In genomic region chr1:89192536-89193220, GRCm38 (mm10) we compare ENCODE assay signal across 9 mouse cellular contexts.
DNase-seq lines count a peak whose midpoint lies in the region; ATAC-seq and TF ChIP-seq lines count a peak whose summit lies in the region.
"Had no signal": no experiment of that assay in that cellular context is flagged by ENCODE, and none has a peak within 500 bp of the region (broad histone marks: within the 10 kb centered on the region; RNA-seq: fewer than 3 reads in every experiment).

No protein-coding gene starts in this region.

- no peak overlapping the region for H3K4me2 ChIP-seq in liver, embryonic 11.5 days
- no peak overlapping the region for H3K4me2 ChIP-seq in limb, embryonic 11.5 days (ENCODE audit: low read depth, severe bottlenecking)
- H3K4me2 ChIP-seq: neural tube, embryonic 12.5 days had no signal

- DNase-seq in cerebellum, adult 18-20 months: peak; percentile 17 to 39
- DNase-seq in cerebellum, adult 11-12 months: no peak
- peak; percentile 25 for DNase-seq in liver, adult 2 months (ENCODE audit: extremely low read depth, low read depth, low spot score)
- no peak for DNase-seq in liver, embryonic 11.5 days (ENCODE audit: low spot score)
- peak; percentile 82 for DNase-seq in limb, embryonic 11.5 days (ENCODE audit: low spot score)
- peak; percentile 38 for DNase-seq in thymus, postnatal 14 days
- DNase-seq in frontal cortex, postnatal 14 days (ENCODE audit: low spot score in 2 of 2): no peak

- H3K36me3 ChIP-seq in liver, adult 2 months (ENCODE audit: control insufficient read depth, insufficient read depth, low read length): no peaks in the 10 kb centered on the region
- H3K36me3 ChIP-seq in liver, embryonic 11.5 days (ENCODE audit: control insufficient read depth, insufficient read depth, low read length): no peaks in the 10 kb centered on the region
- H3K36me3 ChIP-seq in limb, embryonic 11.5 days (ENCODE audit: control insufficient read depth, insufficient read depth, low read length): no peaks in the 10 kb centered on the region
- H3K36me3 ChIP-seq: neural tube, embryonic 12.5 days had no signal

- peak; percentile 78 for TF ChIP-seq CTCF in liver, adult 2 months (IDR thresholded peaks at IDR 0.05; ENCODE audit: low read depth, low read length)
- peak; percentile 52 for TF ChIP-seq CTCF in cortical plate, adult 2 months (IDR thresholded peaks at IDR 0.05; ENCODE audit: extremely low read depth, insufficient read depth, low read length)

- no peaks in the 10 kb centered on the region for H3K9me3 ChIP-seq in liver, embryonic 11.5 days (ENCODE audit: control insufficient read depth, low read length)
- H3K9me3 ChIP-seq in limb, embryonic 11.5 days (ENCODE audit: control insufficient read depth, low read length): no peaks in the 10 kb centered on the region
- H3K9me3 ChIP-seq: neural tube, embryonic 12.5 days had no signal

- H3K4me1 ChIP-seq in liver, adult 2 months (ENCODE audit: control insufficient read depth, insufficient read depth, low read length): no peaks in the 10 kb centered on the region
- H3K4me1 ChIP-seq in liver, embryonic 11.5 days (replicated peaks; ENCODE audit: control insufficient read depth, insufficient read depth, low read length): no peaks in the 10 kb centered on the region; the same call in 1 of the 2 replicates
- H3K4me1 ChIP-seq in cortical plate, adult 2 months (ENCODE audit: control insufficient read depth, insufficient read depth, low read length): no peaks in the 10 kb centered on the region
- no peaks in the 10 kb centered on the region for H3K4me1 ChIP-seq in limb, embryonic 11.5 days (ENCODE audit: control insufficient read depth, insufficient read depth, low read length)
- H3K4me1 ChIP-seq: neural tube, embryonic 12.5 days had no signal

- 56% methylated on average over 11 of the region's 11 CpGs for WGBS in liver, adult 2 months
- 41% methylated on average over 11 of the region's 11 CpGs for WGBS in liver, embryonic 11.5 days
- 75% methylated on average over 11 of the region's 11 CpGs for WGBS in limb, embryonic 11.5 days

- H3K27ac ChIP-seq in liver, adult 2 months (replicated peaks; ENCODE audit: insufficient read depth, low read depth, low read length): no peak overlapping the region
- H3K27ac ChIP-seq in liver, embryonic 11.5 days (ENCODE audit: low read depth, low read length): no peak overlapping the region
- H3K27ac ChIP-seq in cortical plate, adult 2 months (ENCODE audit: insufficient read depth, low read length): no peak overlapping the region
- H3K27ac ChIP-seq in limb, embryonic 11.5 days (replicated peaks; ENCODE audit: low read depth, low read length): no peak overlapping the region
- H3K27ac ChIP-seq: neural tube, embryonic 12.5 days had no signal

- ATAC-seq in liver, embryonic 11.5 days (replicated peaks; ENCODE audit: low FRiP score): no peak
- no peak for ATAC-seq in limb, embryonic 11.5 days (ENCODE audit: insufficient number of reproducible peaks, low FRiP score, low TSS enrichment, low read depth)

- no peak for TF ChIP-seq POLR2A in liver, adult 2 months (IDR thresholded peaks at IDR 0.05; ENCODE audit: extremely low read depth, insufficient read depth, low read length)
- no peak for TF ChIP-seq POLR2A in cortical plate, adult 2 months (IDR thresholded peaks at IDR 0.05; ENCODE audit: extremely low read depth, insufficient read depth, low read length)

- no peaks in the 10 kb centered on the region for H3K27me3 ChIP-seq in liver, adult 2 months (ENCODE audit: control insufficient read depth, insufficient read depth, low read length)
- no peaks in the 10 kb centered on the region for H3K27me3 ChIP-seq in liver, embryonic 11.5 days (replicated peaks; ENCODE audit: control insufficient read depth, insufficient read depth, low read length)
- H3K27me3 ChIP-seq in limb, embryonic 11.5 days (ENCODE audit: control insufficient read depth, insufficient read depth, low read length): no peaks in the 10 kb centered on the region
- H3K27me3 ChIP-seq: neural tube, embryonic 12.5 days had no signal

- no peak overlapping the region for H3K4me3 ChIP-seq in liver, adult 2 months (ENCODE audit: insufficient read depth, low read depth, low read length)
- no peak overlapping the region for H3K4me3 ChIP-seq in liver, embryonic 11.5 days (ENCODE audit: low read depth, low read length)
- H3K4me3 ChIP-seq in cortical plate, adult 2 months (ENCODE audit: insufficient read depth, low read length): no peak overlapping the region
- H3K4me3 ChIP-seq in limb, embryonic 11.5 days (ENCODE audit: low read depth, low read length): no peak overlapping the region
- H3K4me3 ChIP-seq: neural tube, embryonic 12.5 days had no signal

- H3K9ac ChIP-seq in liver, adult 2 months (ENCODE audit: low read depth, low read length): no peak overlapping the region
- no peak overlapping the region for H3K9ac ChIP-seq in liver, embryonic 11.5 days (ENCODE audit: low read depth, low read length)
- no peak overlapping the region for H3K9ac ChIP-seq in limb, embryonic 11.5 days (ENCODE audit: low read length)
- H3K9ac ChIP-seq: neural tube, embryonic 12.5 days had no signal

- H3K79me2 ChIP-seq in liver, adult 2 months (ENCODE audit: control insufficient read depth, insufficient read depth, low read length): no peaks in the 10 kb centered on the region

Comparison
In these comparisons a context has a peak if more than half of its experiments do, and no peak if none do; other contexts are left out.
1. DNase-seq: peak in cerebellum, adult 18-20 months (2 of 2), liver, adult 2 months (single experiment), limb, embryonic 11.5 days (single experiment) and thymus, postnatal 14 days (single experiment); none in cerebellum, adult 11-12 months (single experiment), liver, embryonic 11.5 days (single experiment) and frontal cortex, postnatal 14 days (0 of 2).